Mouse (Mus musculus): ENCODE measurements around the gene Pdcd2l.
A peak's percentile ranks its signal among the peaks of the same experiment; 100 is the strongest.

The Pdcd2l gene

GRCm38 (mm10) chr7:34141123-34141522, 55.3 kb downstream of the Pdcd2l start:
- no peak for DNase-seq (ENCODE audit: extremely low spot score)

GRCm38 (mm10) chr7:34139493-34139892, 57.0 kb downstream of the Pdcd2l start:
- peak; percentile 3 for DNase-seq (ENCODE audit: extremely low spot score)
